Mouse (Mus musculus): Measurements from ENCODE around the gene 2010300C02Rik.

- TF ChIP-seq CTCF (IDR thresholded peaks at IDR 0.05; ENCODE audit: insufficient read depth, low read length) (no peak), POLR2A (IDR thresholded peaks at IDR 0.05; ENCODE audit: borderline replicate concordance, extremely low read depth, low read depth, low read length) (no peak)
These were observed 90.0 kb downstream of the 2010300C02Rik start for GRCm38 (mm10) chr1:37629876-37630275.

All from lung, adult 2 months (tissue).